Mouse (Mus musculus) hindlimb bud, embryonic 11.5 days (tissue): ENCODE measurements around the gene Bcl11a.

Experiments used
- DNase-seq: peaks from one replicate; pipeline ENCODE4 v3.0.0-alpha.2; 2012; ENCODE audit warnings: low read depth, low spot score; ENCODE audit errors: extremely low spot score

Gene Bcl11a

DNA sequence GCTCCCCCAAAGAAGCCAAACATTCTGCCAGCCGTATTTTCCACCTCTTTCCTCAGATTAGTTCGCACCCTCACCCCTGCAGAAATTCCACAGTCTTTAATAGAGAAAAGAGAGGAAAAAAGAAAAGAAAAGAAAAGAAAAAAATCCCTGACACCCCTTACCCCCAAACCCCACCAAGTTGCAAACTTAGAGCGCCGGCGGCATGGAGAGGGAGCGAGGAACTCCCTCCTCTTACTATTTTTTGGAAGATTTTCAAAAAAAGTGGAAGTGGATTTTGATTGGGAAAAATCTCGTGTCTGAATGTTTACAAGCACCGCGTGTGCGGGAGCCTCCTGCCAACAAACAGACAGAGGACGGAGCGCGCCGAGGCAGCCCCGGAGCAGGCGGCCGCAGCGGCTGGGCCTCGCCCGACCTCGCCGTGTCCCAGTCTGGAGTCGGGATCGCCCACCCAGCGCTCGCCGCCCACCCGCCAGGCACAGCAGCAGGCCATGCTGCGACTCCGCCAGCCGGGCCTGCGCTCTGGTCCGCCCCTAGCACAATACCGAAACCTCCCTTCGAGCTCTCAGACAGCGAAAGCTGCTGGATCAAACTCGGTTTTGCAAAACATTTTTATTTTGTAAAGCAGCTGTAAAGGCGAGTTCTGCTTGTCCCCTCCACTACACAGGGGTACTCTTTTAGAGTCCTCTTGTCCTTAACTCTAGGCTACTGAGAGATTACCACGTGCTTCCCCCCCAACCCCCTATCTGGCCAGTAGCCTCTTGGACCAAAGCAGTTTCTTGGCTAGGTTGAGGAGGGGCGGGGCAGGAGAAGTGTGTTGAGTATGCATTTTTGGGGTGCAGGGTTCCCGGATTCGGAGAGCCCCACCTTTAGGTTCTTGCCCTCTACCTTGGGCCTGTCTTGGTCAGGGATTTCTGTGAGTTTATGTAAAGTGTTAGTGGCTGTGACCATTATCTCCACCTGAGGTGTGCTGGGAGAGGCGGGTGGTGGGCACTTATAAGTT lies 1.8 kb downstream of the Bcl11a start:
- no peak for DNase-seq

- DNase-seq = no peak
Observed at GRCm38 (mm10) chr11:24080541-24080940, 2.7 kb downstream of the Bcl11a start.

DNA sequence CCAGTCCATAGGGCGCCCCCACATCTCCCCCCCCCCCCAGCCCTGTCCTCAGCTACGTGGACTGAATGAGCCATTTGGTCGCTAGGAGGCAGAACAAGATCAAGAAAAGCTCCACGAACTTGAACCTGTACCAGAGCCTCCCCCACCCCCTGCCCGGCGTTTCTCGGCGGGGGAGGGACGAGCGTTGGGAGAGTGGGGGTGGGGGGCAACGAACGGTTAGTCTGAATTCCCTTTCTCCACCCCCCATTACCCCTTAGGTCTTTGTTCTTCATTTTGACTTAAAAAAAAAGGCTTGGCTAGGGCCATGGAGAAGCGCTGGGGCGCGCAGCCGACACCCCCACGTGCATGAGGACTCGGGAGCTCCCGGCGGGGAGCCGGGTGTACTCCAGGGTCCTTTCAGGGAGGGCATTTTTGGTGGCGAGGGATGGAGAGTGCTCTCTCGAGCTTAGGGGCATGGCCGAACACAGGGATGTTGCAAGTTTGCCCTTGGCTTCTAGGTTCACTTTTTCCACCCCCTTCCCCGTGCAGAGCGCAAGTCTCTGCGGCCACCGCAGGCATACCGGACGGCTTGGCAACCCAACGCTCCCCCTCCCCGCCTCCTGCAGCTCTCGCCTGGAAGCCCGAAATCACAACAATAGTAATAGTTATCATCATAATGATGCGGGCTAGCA lies 3.3 kb downstream of the Bcl11a start:
- no peak for DNase-seq

DNA sequence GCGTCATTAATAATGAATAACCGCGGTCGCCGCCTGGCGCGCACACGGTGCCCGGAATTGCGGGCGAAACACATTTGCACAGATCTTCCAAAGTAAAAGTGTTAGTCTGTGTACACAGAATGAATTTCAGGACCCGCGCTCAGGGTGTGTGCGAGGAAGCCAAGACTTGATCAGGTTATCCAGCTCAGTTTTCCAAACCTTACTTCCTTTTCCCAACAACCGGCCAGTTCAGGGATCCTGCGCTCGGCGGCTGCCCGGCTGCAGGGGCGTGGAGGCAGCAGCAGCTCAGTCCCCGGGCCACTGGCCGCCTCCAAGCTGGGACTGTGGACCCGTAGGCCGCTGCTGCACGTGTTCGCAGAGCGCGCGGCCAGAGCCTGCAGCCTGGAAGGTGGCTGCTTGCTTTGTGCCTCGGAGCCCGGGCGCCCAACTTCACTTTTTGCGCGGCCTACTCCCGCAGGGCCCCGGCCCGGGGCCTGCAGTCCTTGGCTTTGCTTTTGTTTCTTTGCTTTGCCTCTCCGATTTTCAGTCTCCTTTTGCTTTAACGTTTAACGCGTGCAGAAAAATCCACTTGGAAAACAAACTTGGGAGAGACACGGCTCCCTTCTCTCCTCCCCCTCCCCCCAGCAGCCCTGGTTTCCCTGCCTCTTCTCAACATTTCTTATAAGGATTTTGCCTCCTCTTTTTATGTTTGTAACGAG lies 4.0 kb downstream of the Bcl11a start:
- no peak for DNase-seq

- DNase-seq = no peak
Observed at GRCm38 (mm10) chr11:24082385-24083075, 4.7 kb downstream of the Bcl11a start.

- DNase-seq = no peak
Observed at GRCm38 (mm10) chr11:24083076-24083405, 5.2 kb downstream of the Bcl11a start.

- DNase-seq = no peak
Observed at GRCm38 (mm10) chr11:24083423-24083822, 5.6 kb downstream of the Bcl11a start.

DNA sequence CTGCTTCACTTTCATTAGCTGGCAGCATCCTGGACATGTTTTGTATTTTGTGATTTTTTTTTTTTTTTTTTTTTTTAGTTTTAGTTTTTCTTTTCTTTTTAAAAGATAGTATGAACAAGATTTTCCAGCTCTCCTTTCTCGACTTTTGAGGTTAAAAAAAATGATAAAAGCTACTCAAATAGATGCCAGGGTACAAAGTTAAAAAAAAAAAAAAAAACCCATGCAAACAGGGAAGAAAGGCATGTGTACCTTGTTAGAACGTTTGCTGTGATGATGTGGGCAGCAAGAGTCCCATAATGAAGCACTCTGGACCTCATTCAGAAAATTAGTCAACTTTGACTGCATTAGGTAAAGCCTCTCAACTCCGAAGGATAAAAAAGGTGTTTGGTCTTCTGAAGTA lies 6.2 kb downstream of the Bcl11a start:
- DNase-seq = no peak

GRCm38 (mm10) chr11:24084590-24084989 lies 6.7 kb downstream of the Bcl11a start:
- DNase-seq = no peak

GRCm38 (mm10) chr11:24085986-24086385 lies 8.1 kb downstream of the Bcl11a start:
- DNase-seq = no peak

- no peak for DNase-seq
Observed at GRCm38 (mm10) chr11:24087069-24087468, 9.2 kb downstream of the Bcl11a start.

DNA sequence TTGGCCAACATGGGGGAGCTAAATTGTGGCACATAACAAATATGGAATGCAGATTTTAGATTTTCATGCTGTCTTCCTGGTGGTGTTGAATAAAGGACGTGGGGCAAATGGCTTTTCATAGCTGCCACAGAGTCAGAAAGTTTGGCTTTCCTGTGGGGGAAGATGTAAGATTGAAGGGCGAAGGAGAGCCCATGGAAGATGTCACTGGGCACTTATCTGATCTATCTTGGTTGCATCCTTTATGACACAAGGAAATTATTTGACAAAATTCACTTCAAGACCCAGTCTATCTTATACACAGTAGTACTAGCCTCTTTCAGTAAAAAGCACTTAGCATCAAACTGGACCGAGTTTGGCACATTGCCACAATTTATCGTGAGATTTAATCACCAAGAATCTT lies 12.6 kb downstream of the Bcl11a start:
- no peak for DNase-seq

GRCm38 (mm10) chr11:24091393-24092080 lies 13.7 kb downstream of the Bcl11a start:
- no peak for DNase-seq

DNA sequence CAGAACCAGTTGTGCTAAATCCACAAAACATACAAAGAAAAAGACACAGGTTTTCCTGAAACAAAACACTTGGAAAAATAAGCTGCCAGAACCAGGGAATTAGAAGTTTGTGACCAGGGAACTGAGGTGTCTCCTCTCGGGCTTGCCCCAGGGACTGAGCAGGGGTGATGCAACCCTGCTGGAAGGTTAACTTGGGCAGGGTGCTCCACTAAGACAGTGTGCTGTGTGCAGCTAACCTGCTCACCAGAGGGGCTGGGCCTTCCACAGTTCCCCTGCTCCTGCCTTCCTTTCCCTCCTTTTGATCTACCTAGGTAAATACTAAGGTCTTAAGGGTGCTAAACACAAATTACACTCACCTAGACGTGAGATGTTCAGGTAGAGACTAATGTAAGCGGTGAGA lies 14.8 kb downstream of the Bcl11a start:
- DNase-seq = no peak

DNA sequence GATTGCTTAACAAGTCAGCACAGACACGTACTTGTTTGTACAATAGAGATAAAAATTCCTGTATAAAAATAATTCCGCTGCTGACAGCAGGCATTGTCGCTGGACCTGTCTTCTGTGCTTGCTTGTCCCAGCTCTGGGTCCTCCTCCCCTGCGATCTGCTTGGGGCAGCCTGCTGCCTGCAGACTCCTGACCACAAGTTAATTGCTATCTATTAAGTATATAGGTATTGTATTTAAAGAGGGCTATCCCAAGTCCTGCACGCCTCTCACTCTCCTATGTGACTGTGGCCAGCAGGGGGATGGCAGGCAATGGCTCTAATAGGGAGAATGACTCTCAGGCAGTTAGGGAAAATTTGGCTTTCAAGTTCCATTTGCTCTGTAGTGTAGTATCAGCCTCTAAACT lies 16.2 kb downstream of the Bcl11a start:
- DNase-seq = no peak

DNA sequence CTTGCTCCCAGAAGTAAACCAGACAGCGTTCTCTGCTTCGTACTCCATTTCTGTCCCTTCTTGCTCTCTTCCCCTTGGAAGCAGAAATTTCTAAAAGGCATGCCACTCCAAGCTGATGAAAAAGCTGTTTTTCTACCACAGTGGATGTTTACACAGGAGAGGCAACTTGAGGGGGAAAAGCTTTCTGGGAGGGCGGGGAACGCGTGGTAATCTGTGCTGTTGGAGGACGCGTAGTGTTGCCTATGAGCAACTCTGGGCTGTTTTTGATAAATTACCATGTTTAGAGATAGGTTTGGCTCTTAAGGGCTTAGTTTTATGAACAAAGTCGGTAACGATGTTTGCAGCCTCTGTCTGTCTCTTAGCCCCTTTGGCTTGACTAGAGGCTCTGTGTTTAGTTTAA lies 17.4 kb downstream of the Bcl11a start:
- no peak for DNase-seq

- DNase-seq = no peak
Observed at GRCm38 (mm10) chr11:24095656-24096353, 17.9 kb downstream of the Bcl11a start.

- DNase-seq = no peak
Observed at GRCm38 (mm10) chr11:24096483-24096882, 18.6 kb downstream of the Bcl11a start.

- no peak for DNase-seq
Observed at GRCm38 (mm10) chr11:24097026-24097425, 19.2 kb downstream of the Bcl11a start.

GRCm38 (mm10) chr11:24098069-24098468 lies 20.2 kb downstream of the Bcl11a start:
- DNase-seq = no peak
